Mouse (Mus musculus) regulatory T cell (primary cell): ENCODE data around the gene Aff1.

Source experiments
- in situ Hi-C: fragments of 300-600 bp; cut with MboI, MseI; formaldehyde crosslinking; loops from one replicate; pipeline ENCODE4 v1.15.1; 2025; ENCODE audit warnings: high pct_unique_total_duplicates

Gene Aff1

GRCm38 (mm10) chr5:103800009-103800408 is 107.8 kb downstream of the Aff1 start:
- in situ Hi-C loops = no loop called here

GRCm38 (mm10) chr5:103803386-103803785 is 111.2 kb downstream of the Aff1 start:
- in situ Hi-C loops = no loop called here

- in situ Hi-C loops = no loop called here
Observed at GRCm38 (mm10) chr5:103803927-103804590, 111.9 kb downstream of the Aff1 start.

GRCm38 (mm10) chr5:103806851-103807578 is 114.8 kb downstream of the Aff1 start:
- in situ Hi-C loops = no loop called here

GRCm38 (mm10) chr5:103807637-103808312 is 115.6 kb downstream of the Aff1 start:
- in situ Hi-C loops = no loop called here

GRCm38 (mm10) chr5:103809674-103810330 is 117.6 kb downstream of the Aff1 start:
- in situ Hi-C loops = no loop called here

- in situ Hi-C loops = no loop called here
Observed at GRCm38 (mm10) chr5:103813291-103813690, 121.1 kb downstream of the Aff1 start.

- in situ Hi-C loops = no loop called here
Observed at GRCm38 (mm10) chr5:103813997-103814542, 121.9 kb downstream of the Aff1 start.

GRCm38 (mm10) chr5:103814551-103815248 is 122.5 kb downstream of the Aff1 start:
- in situ Hi-C loops = no loop called here

- in situ Hi-C loops = no loop called here
Observed at GRCm38 (mm10) chr5:103815249-103815617, 123.1 kb downstream of the Aff1 start.

GRCm38 (mm10) chr5:103816718-103817117 is 124.5 kb downstream of the Aff1 start:
- in situ Hi-C loops = no loop called here

- in situ Hi-C loops = no loop called here
Observed at GRCm38 (mm10) chr5:103817754-103818153, 125.6 kb downstream of the Aff1 start.

GRCm38 (mm10) chr5:103818602-103819001 is 126.4 kb downstream of the Aff1 start:
- in situ Hi-C loops = no loop called here

- in situ Hi-C loops = loop anchor here (5.0 kb wide), 2 partner anchors 77 to 142 kb away; no protein-coding TSS in a partner anchor
Observed at GRCm38 (mm10) chr5:103819674-103820073, 127.5 kb downstream of the Aff1 start.

- in situ Hi-C loops = loop anchor here (5.0 kb wide), 2 partner anchors 79 to 144 kb away; no protein-coding TSS in a partner anchor
Observed at GRCm38 (mm10) chr5:103821062-103821461, 128.9 kb downstream of the Aff1 start.

GRCm38 (mm10) chr5:103821500-103822298 is 129.5 kb downstream of the Aff1 start:
- in situ Hi-C loops = loop anchor here (5.0 kb wide), 2 partner anchors 79 to 144 kb away; no protein-coding TSS in a partner anchor

- in situ Hi-C loops = loop anchor here (5.0 kb wide), 2 partner anchors 81 to 146 kb away; no protein-coding TSS in a partner anchor
Observed at GRCm38 (mm10) chr5:103822949-103823348, 130.8 kb downstream of the Aff1 start.

- in situ Hi-C loops = no loop called here
Observed at GRCm38 (mm10) chr5:103828304-103828703, 136.1 kb downstream of the Aff1 start.

- in situ Hi-C loops = no loop called here
Observed at GRCm38 (mm10) chr5:103828729-103829128, 136.6 kb downstream of the Aff1 start.

GRCm38 (mm10) chr5:103829158-103829557 is 137.0 kb downstream of the Aff1 start:
- in situ Hi-C loops = no loop called here
